Mouse (Mus musculus) heart, adult 2 months (tissue): ENCODE measurements around the gene Zfp507. TPM values are rescaled to one million over a fixed set of nuclear protein-coding genes. Genes with fewer than 3 reads are reported as not detected.

Experiments
- DNase-seq, 2 experiments: peaks; one replicate each; pipeline ENCODE4 v3.0.0; 2021
- H3K27ac ChIP-seq: fragments of 200-600 bp; 2 replicates; pipeline ENCODE4 v1.8.1; 2022
- H3K27me3 ChIP-seq: fragments of 200-500 bp; 2 replicates; pipeline ENCODE4 v1.6.1; 2012; ENCODE audit warnings: mild to moderate bottlenecking, low read length, inconsistent platforms, mixed read lengths; ENCODE audit not compliant: control insufficient read depth, insufficient read depth
- H3K36me3 ChIP-seq: fragments of 200-500 bp; 2 replicates; pipeline ENCODE4 v1.6.1; 2012; ENCODE audit warnings: low read length, inconsistent platforms; ENCODE audit not compliant: control insufficient read depth, insufficient read depth
- H3K4me1 ChIP-seq: fragments of 200-500 bp; 2 replicates; pipeline ENCODE4 v1.6.1; 2011; ENCODE audit warnings: low read length; ENCODE audit not compliant: control insufficient read depth, insufficient read depth
- H3K4me3 ChIP-seq: fragments of 200-600 bp; 2 replicates; pipeline ENCODE4 v1.8.1; 2022
- H3K79me2 ChIP-seq: fragments of 200-500 bp; replicated peaks from 2 replicates; pipeline ENCODE4 v1.6.1; 2012; ENCODE audit warnings: mild to moderate bottlenecking, inconsistent platforms, low read length, moderate library complexity, mixed read lengths; ENCODE audit not compliant: control insufficient read depth, insufficient read depth
- H3K9ac ChIP-seq: fragments of 200-500 bp; 2 replicates; pipeline ENCODE4 v1.6.1; 2012; ENCODE audit warnings: low read depth, mild to moderate bottlenecking, control low read depth, inconsistent platforms, low read length, mixed read lengths
- CTCF ChIP-seq: fragments of 200-600 bp; IDR thresholded peaks from 2 replicates; pipeline ENCODE4 v1.8.1; 2022; ENCODE audit warnings: antibody characterized with exemption, mild to moderate bottlenecking, moderate library complexity
- EP300 ChIP-seq: fragments of 200-500 bp; IDR thresholded peaks from 2 replicates; pipeline ENCODE4 v1.6.1; 2011; ENCODE audit warnings: low read depth, low read length, control low read depth; ENCODE audit not compliant: insufficient read depth
- POLR2A ChIP-seq: fragments of 200-500 bp; IDR thresholded peaks from 2 replicates; pipeline ENCODE4 v1.6.1; 2011; ENCODE audit warnings: mild to moderate bottlenecking, low read depth, low read length, control low read depth; ENCODE audit not compliant: insufficient read depth
- WGBS: fragments of 180-500 bp; shearing (Covaris S2); methylation state at CpG from one replicate; pipeline ENCODE4 v1.1.7; 2018; 5-methylcytosine and 5-hydroxymethylcytosine counted together
- intact Hi-C: fragments of 180-260 bp; cut with DNase I; formaldehyde crosslinking; loops from one replicate; pipeline ENCODE4 v1.15.1; 2025
- polyA plus RNA-seq: library from polyadenylated mRNA; depleted of rRNA; stranded (reverse); fragments of >200 nt; gene quantifications from 2 replicates; pipeline ENCODE4 v1.2.3, GENCODE M21; 2012
- total RNA-seq, 2 experiments: library from RNA; stranded (reverse); gene quantifications; 2 replicates each; pipeline ENCODE4 v1.2.3; 2021

The Zfp507 gene
- total and polyA plus RNA-seq, 3 experiments: 3.7 to 11.2 (median 9.4) TPM

GRCm38 (mm10) chr7:35747397-35747964 lies 55.3 kb downstream of the Zfp507 start:
- WGBS: 87% methylated on average over 14 of the region's 14 CpGs
- Histone ChIP-seq H3K36me3 (no peaks in the 10 kb centered on the region), H3K9ac (no peak overlapping the region), H3K4me3 (no peak overlapping the region), H3K27me3 (no peaks in the 10 kb centered on the region), H3K27ac (no peak overlapping the region), H3K4me1 (no peaks in the 10 kb centered on the region), H3K79me2 (no peaks in the 10 kb centered on the region)
- DNase-seq: no peak
- intact Hi-C loops: no loop called here
- TF ChIP-seq CTCF: no peak
- no peak for TF ChIP-seq POLR2A

DNA sequence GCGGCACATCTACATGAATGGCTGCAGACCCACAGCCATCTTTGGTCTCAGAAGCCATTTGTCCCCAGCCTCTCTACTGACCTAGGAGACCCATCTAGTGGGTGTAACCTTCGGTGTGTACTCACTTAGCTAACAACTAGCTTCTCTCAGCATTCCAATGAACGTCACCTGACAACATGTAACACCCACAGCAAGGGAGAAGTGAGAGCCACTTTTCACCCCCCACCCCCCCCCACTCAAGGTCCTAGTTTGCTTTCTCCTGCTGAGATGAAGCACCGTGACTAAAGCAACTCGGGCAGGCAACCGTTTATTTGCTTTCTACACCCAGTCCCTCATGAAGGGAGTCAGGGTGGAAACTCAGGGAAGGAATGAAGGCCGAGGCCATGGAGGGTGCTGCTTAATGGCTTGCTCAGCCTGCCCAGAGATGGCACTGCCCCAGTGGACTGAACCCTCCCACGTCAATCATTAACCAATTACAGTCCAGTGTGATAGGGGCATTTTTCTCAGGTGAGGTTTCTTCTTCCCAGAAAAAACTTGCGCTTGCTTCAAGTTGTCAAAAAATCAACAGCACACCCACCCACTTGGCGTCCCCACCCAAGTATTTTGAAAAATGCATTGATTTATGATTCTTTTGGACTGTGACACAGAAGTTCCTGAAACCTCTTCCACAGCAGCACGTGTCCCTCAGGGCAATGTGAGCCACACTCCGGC lies 56.0 kb downstream of the Zfp507 start:
- no peaks in the 10 kb centered on the region for H3K36me3 ChIP-seq
- intact Hi-C loops: no loop called here
- no peak overlapping the region for H3K27ac ChIP-seq
- H3K9ac ChIP-seq: no peak overlapping the region
- no peak for DNase-seq
- no peaks in the 10 kb centered on the region for H3K27me3 ChIP-seq
- 94% methylated on average over 12 of the region's 12 CpGs for WGBS
- no peak for TF ChIP-seq EP300
- TF ChIP-seq POLR2A: no peak
- TF ChIP-seq CTCF: no peak
- no peaks in the 10 kb centered on the region for H3K79me2 ChIP-seq
- H3K4me1 ChIP-seq: no peaks in the 10 kb centered on the region
- no peak overlapping the region for H3K4me3 ChIP-seq

GRCm38 (mm10) chr7:35745281-35745702 lies 57.5 kb downstream of the Zfp507 start:
- no peaks in the 10 kb centered on the region for H3K4me1 ChIP-seq
- TF ChIP-seq EP300: no peak
- TF ChIP-seq POLR2A: no peak
- no peak for TF ChIP-seq CTCF
- DNase-seq: no peak
- H3K79me2 ChIP-seq: no peaks in the 10 kb centered on the region
- H3K27me3 ChIP-seq: no peaks in the 10 kb centered on the region
- intact Hi-C loops: no loop called here
- no peak overlapping the region for H3K27ac ChIP-seq
- no peak overlapping the region for H3K9ac ChIP-seq
- no peak overlapping the region for H3K4me3 ChIP-seq
- H3K36me3 ChIP-seq: no peaks in the 10 kb centered on the region
- 66% methylated on average over 6 of the region's 6 CpGs for WGBS

DNA sequence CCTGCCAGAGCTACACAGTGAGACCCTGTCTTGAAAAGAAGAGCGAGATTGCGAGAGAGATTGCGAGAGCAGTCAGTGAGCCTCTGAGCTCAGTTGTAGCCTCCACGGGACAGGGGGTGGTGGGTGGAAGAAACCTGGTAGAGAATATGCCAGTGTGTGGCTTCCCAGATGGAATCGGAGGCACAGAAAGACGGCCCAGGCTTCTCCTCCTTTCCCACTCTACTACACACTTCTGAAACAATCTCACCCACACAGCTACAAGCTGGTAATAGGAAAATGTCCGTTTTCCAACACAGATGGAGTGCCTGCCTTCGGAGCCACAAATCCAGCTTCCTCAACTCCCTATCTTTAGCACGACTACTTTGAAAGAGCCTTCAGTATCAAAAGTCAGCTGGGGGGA lies 58.0 kb downstream of the Zfp507 start:
- WGBS: 86% methylated on average over 9 of the region's 9 CpGs

GRCm38 (mm10) chr7:35742310-35742709 lies 60.5 kb downstream of the Zfp507 start:
- TF ChIP-seq POLR2A: no peak
- TF ChIP-seq EP300: no peak
- TF ChIP-seq CTCF: no peak
- Histone ChIP-seq H3K36me3 (no peaks in the 10 kb centered on the region), H3K4me1 (no peaks in the 10 kb centered on the region), H3K9ac (no peak overlapping the region), H3K27me3 (no peaks in the 10 kb centered on the region), H3K4me3 (no peak overlapping the region), H3K79me2 (no peaks in the 10 kb centered on the region), H3K27ac (no peak overlapping the region)
- WGBS: 65% methylated on average over 5 of the region's 5 CpGs
- intact Hi-C loops: no loop called here
- no peak for DNase-seq

More for the DNA sequence above, 58.0 kb downstream of the Zfp507 start:
- Histone ChIP-seq H3K9ac (no peak overlapping the region), H3K4me1 (no peaks in the 10 kb centered on the region), H3K27me3 (no peaks in the 10 kb centered on the region), H3K79me2 (no peaks in the 10 kb centered on the region), H3K36me3 (no peaks in the 10 kb centered on the region), H3K27ac (no peak overlapping the region), H3K4me3 (no peak overlapping the region)
- DNase-seq: no peak
- intact Hi-C loops: no loop called here
- no peak for TF ChIP-seq EP300
- no peak for TF ChIP-seq POLR2A
- no peak for TF ChIP-seq CTCF

- Histone ChIP-seq H3K36me3 (no peaks in the 10 kb centered on the region), H3K27ac (no peak overlapping the region), H3K27me3 (no peaks in the 10 kb centered on the region), H3K9ac (no peak overlapping the region), H3K4me3 (no peak overlapping the region), H3K79me2 (no peaks in the 10 kb centered on the region), H3K4me1 (no peaks in the 10 kb centered on the region)
- TF ChIP-seq EP300 (no peak), POLR2A (no peak), CTCF (no peak)
- 48% methylated on average over 5 of the region's 5 CpGs for WGBS
- DNase-seq: no peak
- intact Hi-C loops: no loop called here
Measured at GRCm38 (mm10) chr7:35741858-35742257, 60.9 kb downstream of the Zfp507 start.
